Mouse (Mus musculus) embryonic stem cell, embryonic (primary cell): ENCODE measurements at regions not wholly inside any gene's neighbourhood (a gene's known extent, or its start where the extent isn't known, plus 50 kb on each side); places are given as distances from the start of the nearest gene placed in this dataset.

ENCODE experiments used
- CTCF ChIA-PET, 4 experiments: fragments of 300-600 bp in 2 of 4; fragments of 350-600 bp in 2 of 4; sonication (Branson Sonifier 250); formaldehyde crosslinking; loops; one replicate each; lab custom pipeline; 2022; ENCODE audit warnings: inconsistent platforms in 2 of 4; lab: Charles Lee
- POLR2A ChIA-PET, 4 experiments: fragments of 300-600 bp in 2 of 4; fragments of 350-600 bp in 2 of 4; sonication (Branson Sonifier 250); formaldehyde crosslinking; loops; one replicate each; lab custom pipeline; 2022; ENCODE audit warnings: antibody characterized with exemption in 4 of 4, inconsistent platforms in 1 of 4; lab: Charles Lee

- POLR2A ChIA-PET: no interaction called here
- CTCF ChIA-PET: interaction anchor here in 1 of 4 experiments (0.5 kb wide), 1 partner anchor 494 kb away, joined by 4 read pairs; no protein-coding TSS in a partner anchor
These were observed 54.4 kb upstream of the 9630041A04Rik start for GRCm38 (mm10) chr9:101807249-101807648.

GRCm38 (mm10) chr9:101796718-101797117 lies 64.9 kb upstream of the 9630041A04Rik start:
- POLR2A ChIA-PET: no interaction called here
- CTCF ChIA-PET: no interaction called here

GRCm38 (mm10) chr9:101796063-101796462 lies 65.6 kb upstream of the 9630041A04Rik start:
- CTCF ChIA-PET: no interaction called here
- POLR2A ChIA-PET: interaction anchor here in 1 of 4 experiments (0.6 kb wide), 1 partner anchor 70 kb away, joined by 3 read pairs; no protein-coding TSS in a partner anchor

- CTCF ChIA-PET: no interaction called here
- POLR2A ChIA-PET: no interaction called here
These were observed 66.2 kb upstream of the 9630041A04Rik start for GRCm38 (mm10) chr9:101795436-101795835.

- ChIA-PET CTCF (no interaction called here), POLR2A (no interaction called here)
These were observed 70.7 kb upstream of the 9630041A04Rik start for GRCm38 (mm10) chr9:101790936-101791335.

- CTCF ChIA-PET: interaction anchor here in 1 of 4 experiments (0.6 kb wide), 1 partner anchor 12 kb away, joined by 3 read pairs; no protein-coding TSS in a partner anchor
- POLR2A ChIA-PET: no interaction called here
These were observed 120.6 kb upstream of the 9630041A04Rik start for GRCm38 (mm10) chr9:101740949-101741605.

GRCm38 (mm10) chr9:101739322-101739721 lies 122.3 kb upstream of the 9630041A04Rik start:
- ChIA-PET POLR2A (no interaction called here), CTCF (no interaction called here)

- ChIA-PET CTCF (no interaction called here), POLR2A (interaction anchor here in 1 of 4 experiments (0.7 kb wide), 1 partner anchor 24 kb away, joined by 3 read pairs; no protein-coding TSS in a partner anchor)
These were observed 127.4 kb upstream of the 9630041A04Rik start for GRCm38 (mm10) chr9:101734271-101734670.

GRCm38 (mm10) chr9:101733611-101734225 lies 127.9 kb upstream of the 9630041A04Rik start:
- CTCF ChIA-PET: no interaction called here
- POLR2A ChIA-PET: no interaction called here

GRCm38 (mm10) chr9:101730136-101730535 lies 131.5 kb upstream of the 9630041A04Rik start:
- CTCF ChIA-PET: no interaction called here

GRCm38 (mm10) chr9:101717911-101718310 lies 143.7 kb upstream of the 9630041A04Rik start:
- ChIA-PET CTCF (no interaction called here), POLR2A (no interaction called here)

More at GRCm38 (mm10) chr9:101730136-101730535, 131.5 kb upstream of the 9630041A04Rik start:
- POLR2A ChIA-PET: interaction anchor here in 1 of 4 experiments (0.5 kb wide), 1 partner anchor 14 kb away, joined by 3 read pairs; no protein-coding TSS in a partner anchor

- CTCF ChIA-PET: no interaction called here
- POLR2A ChIA-PET: no interaction called here
These were observed 145.3 kb upstream of the 9630041A04Rik start for GRCm38 (mm10) chr9:101716326-101716725.

GRCm38 (mm10) chr9:101714805-101715204 lies 146.8 kb upstream of the 9630041A04Rik start:
- POLR2A ChIA-PET: no interaction called here
- CTCF ChIA-PET: no interaction called here

GRCm38 (mm10) chr9:101710611-101711071 lies 151.0 kb upstream of the 9630041A04Rik start:
- ChIA-PET CTCF (no interaction called here), POLR2A (interaction anchor here in 1 of 4 experiments (0.6 kb wide), 2 partner anchors 24 to 29 kb away, joined by 3 read pairs; no protein-coding TSS in a partner anchor)

- CTCF ChIA-PET: no interaction called here
These were observed 161.3 kb upstream of the 9630041A04Rik start for GRCm38 (mm10) chr9:101700368-101700767.

GRCm38 (mm10) chr9:101694054-101694453 lies 167.6 kb upstream of the 9630041A04Rik start:
- ChIA-PET CTCF (no interaction called here), POLR2A (no interaction called here)

More at GRCm38 (mm10) chr9:101700368-101700767, 161.3 kb upstream of the 9630041A04Rik start:
- POLR2A ChIA-PET: interaction anchor here in 1 of 4 experiments (0.6 kb wide), 1 partner anchor 926 kb away, joined by 3 read pairs; the partner anchor contains the start of gene Cep63

GRCm38 (mm10) chr9:101691336-101691735 lies 170.3 kb upstream of the 9630041A04Rik start:
- POLR2A ChIA-PET: no interaction called here
- CTCF ChIA-PET: interaction anchor here in 2 of 4 experiments (1.1 to 2.6 kb wide), 2 partner anchors 663 to 664 kb away, joined by 3 to 13 read pairs; partner anchors contain the start of gene Ephb1 (in 2 of the 2)

GRCm38 (mm10) chr9:101690916-101691315 lies 170.7 kb upstream of the 9630041A04Rik start:
- POLR2A ChIA-PET: no interaction called here
- CTCF ChIA-PET: interaction anchor here in 2 of 4 experiments (1.1 to 2.6 kb wide), 2 partner anchors 664 kb away, joined by 3 to 13 read pairs; partner anchors contain the start of gene Ephb1 (in 2 of the 2)

- POLR2A ChIA-PET: no interaction called here
- CTCF ChIA-PET: interaction anchor here in 3 of 4 experiments (0.7 to 2.6 kb wide), 4 partner anchors 377 to 713 kb away, joined by 3 to 13 read pairs (median 3); partner anchors contain the start of gene Ephb1 (in 3 of the 3)
These were observed 171.2 kb upstream of the 9630041A04Rik start for GRCm38 (mm10) chr9:101690402-101690861.
